Mouse (Mus musculus) midbrain, postnatal 0 days (tissue): Measurements from ENCODE around the gene Xpr1. TPM values are rescaled to one million over a fixed set of nuclear protein-coding genes. Genes with fewer than 3 reads are reported as not detected.

ENCODE experiments used
- ATAC-seq: fragments of 200-750 bp; cut with Nextera tagmentation; 2 replicates; pipeline ENCODE4 v1.8.0; 2017; ENCODE audit warnings: moderate number of reproducible peaks, mild to moderate bottlenecking, moderate TSS enrichment, moderate library complexity; ENCODE audit not compliant: low FRiP score
- DNase-seq: peaks from one replicate; pipeline ENCODE4 v3.0.0-alpha.2; 2015; ENCODE audit warnings: low spot score
- H3K27ac ChIP-seq: fragments of 300-500 bp; sonication (generic); 2 replicates; pipeline ENCODE4 v1.5.1; 2014; ENCODE audit warnings: low read depth, mild to moderate bottlenecking, low read length, mixed read lengths
- H3K27me3 ChIP-seq: fragments of 300-500 bp; sonication (generic); 2 replicates; pipeline ENCODE4 v1.6.1; 2014; ENCODE audit warnings: low read length, control low read depth, mixed read lengths; ENCODE audit not compliant: insufficient read depth
- H3K36me3 ChIP-seq: fragments of 300-500 bp; sonication (generic); 2 replicates; pipeline ENCODE4 v1.6.1; 2014; ENCODE audit warnings: low read length, control low read depth, mixed read lengths; ENCODE audit not compliant: insufficient read depth
- H3K4me1 ChIP-seq: fragments of 300-500 bp; sonication (generic); 2 replicates; pipeline ENCODE4 v1.6.1; 2014; ENCODE audit warnings: mild to moderate bottlenecking, control low read depth, antibody characterized with exemption, low read length, mixed read lengths; ENCODE audit not compliant: insufficient read depth
- H3K4me2 ChIP-seq: fragments of 300-500 bp; sonication (generic); 2 replicates; pipeline ENCODE4 v1.6.1; 2014; ENCODE audit warnings: low read depth, mild to moderate bottlenecking, low read length, mixed read lengths; ENCODE audit not compliant: poor library complexity, severe bottlenecking
- H3K4me3 ChIP-seq: fragments of 300-500 bp; sonication (generic); 2 replicates; pipeline ENCODE4 v1.5.1; 2014; ENCODE audit warnings: low read depth, mild to moderate bottlenecking, low read length, moderate library complexity
- H3K9ac ChIP-seq: fragments of 300-500 bp; sonication (generic); replicated peaks from 2 replicates; pipeline ENCODE4 v1.6.1; 2014; ENCODE audit warnings: mild to moderate bottlenecking, low read length, moderate library complexity, mixed read lengths; ENCODE audit not compliant: poor library complexity, severe bottlenecking
- H3K9me3 ChIP-seq: fragments of 300-500 bp; sonication (generic); 2 replicates; pipeline ENCODE4 v1.6.1; 2016; ENCODE audit warnings: low read length, control low read depth
- CTCF ChIP-seq: IDR thresholded peaks from 2 replicates; pipeline ENCODE4 v1.5.1; 2016; ENCODE audit warnings: antibody characterized with exemption, mild to moderate bottlenecking
- WGBS: fragments of 180-500 bp; shearing (Covaris S2); extraction: QIAGEN DNeasy Blood & Tissue Kit; methylation state at CpG from one replicate; pipeline ENCODE4 v1.1.7; 2014; 5-methylcytosine and 5-hydroxymethylcytosine counted together
- polyA plus RNA-seq: library from polyadenylated mRNA; unstranded; fragments of >200 nt; fragmentation: Nextera tagmentation; extraction: Ambion mirVana; gene quantifications from 2 replicates; pipeline ENCODE4 v1.2.1, GENCODE M21; 2015
- total RNA-seq: library from RNA; depleted of rRNA; stranded (reverse); fragments of >200 nt; gene quantifications from 2 replicates; pipeline ENCODE4 v1.2.3, GENCODE M21; 2014

The Xpr1 gene
- total and polyA plus RNA-seq, 2 experiments from 2014 or later, result 38.3 to 177 TPM

DNA sequence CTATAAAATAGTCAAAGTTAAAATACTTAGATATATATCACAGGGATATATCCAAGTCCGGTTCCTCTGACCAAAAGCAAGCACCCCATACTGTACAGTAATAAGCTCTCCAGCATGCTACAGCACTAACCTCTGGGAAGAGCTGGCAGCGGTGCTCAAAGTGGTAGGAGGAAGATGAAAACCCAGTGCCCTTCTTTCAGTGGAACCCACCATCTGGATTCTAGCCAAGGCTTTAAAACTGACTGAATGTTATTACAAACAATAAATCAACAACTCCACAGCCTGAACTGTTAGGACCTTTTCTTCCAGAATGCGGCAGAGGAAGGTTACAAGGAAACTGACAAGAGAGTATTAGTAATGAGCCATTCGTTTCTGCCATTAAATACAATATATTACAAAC lies 1.8 kb downstream of the Xpr1 start:
- Histone ChIP-seq H3K27me3 (no peaks in the 10 kb centered on the region), H3K27ac (no peak overlapping the region), H3K9ac (peak overlapping the region; percentile 9; the same call in 1 of the 2 replicates), H3K4me2 (peak overlapping the region; percentile 50), H3K4me3 (peak overlapping the region; percentile 93), H3K9me3 (no peaks in the 10 kb centered on the region), H3K4me1 (no peaks in the 10 kb centered on the region), H3K36me3 (no peaks in the 10 kb centered on the region)
- DNase-seq (peak; percentile 51), ATAC-seq (no peak)
- WGBS, result 21% methylated on average over 4 of the region's 4 CpGs
- no peak for TF ChIP-seq CTCF

DNA sequence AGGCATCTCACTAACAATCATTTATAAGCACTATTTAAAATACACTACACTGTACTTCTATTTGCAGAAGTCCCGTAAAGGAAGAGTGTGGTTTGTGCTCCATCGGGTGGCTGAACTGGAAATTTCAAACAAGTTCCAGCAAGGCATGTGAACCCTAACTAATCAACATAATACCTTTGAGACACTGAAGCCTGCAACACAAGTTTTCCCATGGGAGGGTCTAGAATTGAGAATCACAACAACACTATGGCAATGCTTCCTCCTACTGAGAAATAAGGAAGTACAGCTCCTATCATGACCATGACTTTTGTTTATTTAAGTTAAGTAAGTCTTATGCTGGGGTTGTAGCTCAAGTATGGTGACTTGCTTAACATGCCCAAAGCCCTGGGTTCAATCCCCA lies 4.5 kb downstream of the Xpr1 start:
- Histone ChIP-seq H3K36me3 (no peaks in the 10 kb centered on the region), H3K27me3 (no peaks in the 10 kb centered on the region), H3K9ac (no peak overlapping the region), H3K4me2 (no peak overlapping the region), H3K4me1 (no peaks in the 10 kb centered on the region), H3K4me3 (no peak overlapping the region), H3K27ac (no peak overlapping the region), H3K9me3 (no peaks in the 10 kb centered on the region)
- 0 out of 2 replicates have a peak, but pooled peaks have one; percentile 8 for TF ChIP-seq CTCF
- WGBS, result 75% methylated on average over 2 of the region's 2 CpGs
- ATAC-seq (no peak), DNase-seq (no peak)

DNA sequence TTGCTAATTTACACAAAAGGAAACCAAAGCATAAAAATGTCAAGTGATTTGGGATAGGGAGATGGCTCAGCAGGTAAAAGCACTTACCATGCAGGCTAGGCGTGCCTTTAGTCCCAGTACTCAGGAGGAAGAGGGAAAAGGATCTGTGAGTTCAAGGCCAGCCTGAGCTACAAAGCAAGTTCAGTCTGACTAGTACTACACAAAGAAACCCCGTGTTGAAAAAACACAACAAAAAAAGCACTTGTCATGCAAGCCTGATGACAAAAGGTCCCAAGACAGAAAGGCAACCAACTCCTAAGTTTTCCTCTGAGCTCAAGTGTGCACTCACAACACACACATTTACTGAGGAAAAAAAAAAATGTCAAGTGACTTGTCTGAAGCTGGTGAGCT lies 8.6 kb downstream of the Xpr1 start:
- WGBS, result 70% methylated on average over 2 of the region's 2 CpGs
- no peak for ATAC-seq
- Histone ChIP-seq H3K27ac (no peak overlapping the region), H3K27me3 (no peaks in the 10 kb centered on the region), H3K4me1 (no peaks in the 10 kb centered on the region), H3K36me3 (no peaks in the 10 kb centered on the region), H3K4me3 (no peak overlapping the region), H3K4me2 (no peak overlapping the region), H3K9ac (no peak overlapping the region), H3K9me3 (no peaks in the 10 kb centered on the region)
- no peak for DNase-seq
- no peak for TF ChIP-seq CTCF

DNA sequence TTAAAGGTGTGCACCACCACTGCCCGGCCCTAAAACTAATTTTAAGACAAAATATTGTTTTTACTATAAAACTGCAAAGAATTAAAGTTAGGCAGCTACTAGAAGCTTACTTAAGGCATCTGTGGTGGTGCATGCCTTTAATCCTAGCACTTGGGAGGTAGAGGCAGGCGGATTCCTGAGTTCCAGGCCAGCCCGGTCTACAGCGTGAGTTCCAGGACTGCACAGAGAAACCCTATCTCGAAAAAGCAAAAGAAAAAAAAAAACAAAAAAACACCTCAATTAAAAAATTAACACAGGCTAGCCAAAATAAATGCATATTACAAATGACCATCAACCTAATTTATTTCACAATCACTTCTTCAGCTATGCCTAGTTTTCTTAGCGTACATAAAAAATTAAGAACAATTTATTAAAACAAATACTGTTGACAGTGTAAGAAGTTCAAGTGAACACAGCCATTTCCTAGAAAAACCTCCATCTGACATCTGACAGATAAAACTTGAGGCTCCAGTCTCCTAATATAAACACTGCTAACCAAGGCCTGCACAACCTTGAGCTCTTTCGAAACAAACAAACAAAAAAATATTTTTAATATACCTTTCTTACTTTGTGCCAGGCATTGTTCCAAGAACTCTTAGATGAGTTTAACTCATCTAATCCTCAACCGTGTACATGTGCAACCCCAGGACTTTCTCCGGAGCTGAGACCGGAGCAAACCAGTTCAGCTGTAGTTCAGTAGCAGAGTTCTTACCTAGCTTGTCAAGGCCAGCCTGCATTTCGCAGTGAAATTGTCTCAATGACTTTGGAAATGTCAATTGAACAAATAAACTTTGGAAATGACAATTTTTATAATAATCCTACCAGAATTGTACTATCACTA lies 9.3 kb downstream of the Xpr1 start:
- TF ChIP-seq CTCF, result no peak
- H3K9me3 ChIP-seq, result no peaks in the 10 kb centered on the region
- no peak overlapping the region for H3K27ac ChIP-seq
- WGBS, result 87% methylated on average over 11 of the region's 11 CpGs
- no peak for ATAC-seq
- H3K9ac ChIP-seq, result no peak overlapping the region
- H3K4me1 ChIP-seq, result no peaks in the 10 kb centered on the region
- no peaks in the 10 kb centered on the region for H3K27me3 ChIP-seq
- H3K36me3 ChIP-seq, result no peaks in the 10 kb centered on the region
- no peak overlapping the region for H3K4me2 ChIP-seq
- no peak for DNase-seq
- no peak overlapping the region for H3K4me3 ChIP-seq

DNA sequence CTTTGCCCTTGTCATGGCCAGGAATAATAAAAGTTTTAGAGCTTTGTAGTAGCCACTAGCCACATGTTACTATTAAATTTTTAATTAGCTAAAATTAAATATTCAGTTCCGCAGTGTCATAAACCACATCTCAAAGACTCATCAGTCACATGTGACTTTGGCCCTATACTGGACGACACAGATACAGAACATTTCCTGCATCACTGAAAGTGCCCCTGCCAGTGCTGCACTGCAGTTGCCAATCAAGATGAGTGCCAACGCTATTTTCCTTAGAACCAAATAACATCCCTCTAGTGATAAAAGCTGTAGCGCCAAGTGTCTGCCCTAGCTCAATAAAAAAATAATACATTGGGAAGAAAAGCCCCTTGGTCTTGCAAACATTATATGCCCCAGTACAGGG lies 17.2 kb downstream of the Xpr1 start:
- no peak for DNase-seq
- H3K9me3 ChIP-seq, result no peaks in the 10 kb centered on the region
- no peaks in the 10 kb centered on the region for H3K36me3 ChIP-seq
- no peaks in the 10 kb centered on the region for H3K4me1 ChIP-seq
- TF ChIP-seq CTCF, result no peak
- no peak overlapping the region for H3K4me2 ChIP-seq
- H3K27ac ChIP-seq, result no peak overlapping the region
- H3K27me3 ChIP-seq, result no peaks in the 10 kb centered on the region
- H3K9ac ChIP-seq, result no peak overlapping the region
- no peak overlapping the region for H3K4me3 ChIP-seq
- 70% methylated on average over 4 of the region's 4 CpGs for WGBS
- no peak for ATAC-seq

DNA sequence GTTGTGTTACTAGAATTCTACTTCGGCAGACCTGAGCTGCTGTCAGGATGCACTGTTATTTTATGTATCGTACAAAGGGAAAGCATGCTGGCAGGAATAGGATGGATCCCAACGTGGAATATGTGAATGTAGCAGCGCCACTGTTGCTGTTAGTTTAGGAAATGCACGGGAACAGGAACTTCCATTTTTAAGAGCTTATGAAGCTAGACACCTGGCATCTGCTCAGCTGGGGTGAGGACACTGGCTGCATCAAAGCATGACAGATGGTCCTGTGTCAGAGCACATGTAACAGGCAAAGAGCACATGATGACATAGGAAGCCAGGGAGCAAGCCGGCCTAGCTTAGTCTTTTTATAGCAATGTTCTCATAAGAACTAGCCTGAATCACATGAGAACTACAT lies 22.4 kb downstream of the Xpr1 start:
- no peak overlapping the region for H3K27ac ChIP-seq
- H3K36me3 ChIP-seq, result no peaks in the 10 kb centered on the region
- H3K4me1 ChIP-seq, result no peaks in the 10 kb centered on the region
- H3K4me2 ChIP-seq, result no peak overlapping the region
- H3K4me3 ChIP-seq, result no peak overlapping the region
- H3K27me3 ChIP-seq, result no peaks in the 10 kb centered on the region
- DNase-seq (peak; percentile 58), ATAC-seq (no peak)
- H3K9me3 ChIP-seq, result no peaks in the 10 kb centered on the region
- no peak overlapping the region for H3K9ac ChIP-seq
- TF ChIP-seq CTCF, result no peak
- 78% methylated on average over 6 of the region's 6 CpGs for WGBS
